Mouse (Mus musculus): Measurements from ENCODE around the gene Hus1. TPM values are rescaled to one million over a fixed set of nuclear protein-coding genes. Genes with fewer than 3 reads are reported as not detected.

Hus1 gene
- polyA plus RNA-seq, 1 experiment from 2014 or later: 14.4 TPM

DNA sequence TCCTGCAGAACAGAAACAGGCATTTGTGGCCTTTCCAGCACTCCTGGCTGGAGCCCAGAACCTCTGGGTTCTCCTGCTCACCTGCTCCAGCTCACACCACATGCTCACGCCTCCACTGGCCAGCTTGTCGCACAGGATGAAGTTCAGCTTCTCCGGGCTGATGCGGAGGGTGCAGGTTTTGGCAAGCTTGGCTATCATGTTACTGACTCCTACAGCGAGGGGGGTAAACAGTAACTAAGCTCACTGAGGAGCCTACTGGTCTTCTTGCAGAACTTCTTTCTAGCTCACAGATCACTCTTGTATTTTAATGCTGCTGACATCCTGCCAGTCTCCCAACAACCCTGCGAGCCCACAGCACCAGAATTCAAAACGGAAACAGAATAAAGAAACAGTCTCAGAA lies 575 bp downstream of the Hus1 start:
- H3K27me3 ChIP-seq (ENCODE audit: control insufficient read depth, insufficient read depth, low read length): no peaks in the 10 kb centered on the region
- H3K4me2 ChIP-seq (ENCODE audit: low read depth, low read length): peak overlapping the region; percentile 65
- H3K4me1 ChIP-seq (ENCODE audit: control insufficient read depth, insufficient read depth, low read length): no peaks in the 10 kb centered on the region
- no peaks in the 10 kb centered on the region for H3K9me3 ChIP-seq (ENCODE audit: control insufficient read depth, low read length)
- H3K27ac ChIP-seq (ENCODE audit: low read depth, low read length): peak overlapping the region; percentile 69
- WGBS: 0% methylated on average over 7 of the region's 7 CpGs
- peaks cover 4% of the 10 kb centered on the region; the same call in 1 of the 2 replicates for H3K36me3 ChIP-seq (ENCODE audit: control insufficient read depth, insufficient read depth, low read length)
- peak overlapping the region; percentile 67 for H3K9ac ChIP-seq (replicated peaks; ENCODE audit: low read depth, low read length)
- H3K4me3 ChIP-seq (ENCODE audit: low read depth, low read length): peak overlapping the region; percentile 70
- ATAC-seq (ENCODE audit: low read depth): peak; percentile 52; the same call in 1 of the 2 replicates

DNA sequence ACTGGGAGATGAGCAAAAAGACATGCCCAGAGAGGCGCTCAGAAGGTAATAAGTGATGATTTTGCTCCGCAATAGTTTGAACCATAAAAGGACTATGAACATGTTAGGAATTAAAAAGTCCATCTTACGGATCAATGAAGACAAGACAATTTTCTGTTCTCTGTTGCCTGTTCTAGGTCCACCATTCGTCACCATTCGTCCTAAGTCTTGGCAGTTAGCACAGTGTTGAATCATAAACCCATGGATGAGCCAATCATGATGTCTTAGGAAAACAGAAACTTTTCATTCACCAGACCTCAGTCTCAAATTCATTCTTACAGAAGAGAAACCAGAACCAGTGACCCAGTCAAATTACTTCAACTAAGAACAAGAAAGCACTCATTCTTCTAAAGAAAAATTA lies 2.2 kb downstream of the Hus1 start:
- Histone ChIP-seq H3K4me1 (ENCODE audit: control insufficient read depth, insufficient read depth, low read length) (no peaks in the 10 kb centered on the region), H3K36me3 (ENCODE audit: control insufficient read depth, insufficient read depth, low read length) (peaks cover 13% of the 10 kb centered on the region; the same call in 1 of the 2 replicates), H3K27me3 (ENCODE audit: control insufficient read depth, insufficient read depth, low read length) (no peaks in the 10 kb centered on the region), H3K4me2 (ENCODE audit: low read depth, low read length) (no peak overlapping the region), H3K4me3 (ENCODE audit: low read depth, low read length) (no peak overlapping the region), H3K9ac (replicated peaks; ENCODE audit: low read depth, low read length) (no peak overlapping the region), H3K9me3 (ENCODE audit: control insufficient read depth, low read length) (no peaks in the 10 kb centered on the region), H3K27ac (ENCODE audit: low read depth, low read length) (no peak overlapping the region)
- ATAC-seq (ENCODE audit: low read depth): no peak
- WGBS: 94% methylated on average over 5 of the region's 5 CpGs

GRCm38 (mm10) chr11:8988084-8988483 lies 22.9 kb downstream of the Hus1 start:
- no peaks in the 10 kb centered on the region for H3K9me3 ChIP-seq (ENCODE audit: control insufficient read depth, low read length)
- no peak overlapping the region for H3K4me2 ChIP-seq (ENCODE audit: low read depth, low read length)
- 78% methylated on average over 4 of the region's 4 CpGs for WGBS
- ATAC-seq (ENCODE audit: low read depth): no peak
- peaks cover 7% of the 10 kb centered on the region for H3K36me3 ChIP-seq (ENCODE audit: control insufficient read depth, insufficient read depth, low read length)
- H3K4me3 ChIP-seq (ENCODE audit: low read depth, low read length): no peak overlapping the region
- no peak overlapping the region for H3K27ac ChIP-seq (ENCODE audit: low read depth, low read length)
- H3K27me3 ChIP-seq (ENCODE audit: control insufficient read depth, insufficient read depth, low read length): no peaks in the 10 kb centered on the region
- no peak overlapping the region for H3K9ac ChIP-seq (replicated peaks; ENCODE audit: low read depth, low read length)
- no peaks in the 10 kb centered on the region for H3K4me1 ChIP-seq (ENCODE audit: control insufficient read depth, insufficient read depth, low read length)

GRCm38 (mm10) chr11:8986058-8986457 lies 24.9 kb downstream of the Hus1 start:
- no peak for ATAC-seq (ENCODE audit: low read depth)
- H3K9ac ChIP-seq (replicated peaks; ENCODE audit: low read depth, low read length): no peak overlapping the region

DNA sequence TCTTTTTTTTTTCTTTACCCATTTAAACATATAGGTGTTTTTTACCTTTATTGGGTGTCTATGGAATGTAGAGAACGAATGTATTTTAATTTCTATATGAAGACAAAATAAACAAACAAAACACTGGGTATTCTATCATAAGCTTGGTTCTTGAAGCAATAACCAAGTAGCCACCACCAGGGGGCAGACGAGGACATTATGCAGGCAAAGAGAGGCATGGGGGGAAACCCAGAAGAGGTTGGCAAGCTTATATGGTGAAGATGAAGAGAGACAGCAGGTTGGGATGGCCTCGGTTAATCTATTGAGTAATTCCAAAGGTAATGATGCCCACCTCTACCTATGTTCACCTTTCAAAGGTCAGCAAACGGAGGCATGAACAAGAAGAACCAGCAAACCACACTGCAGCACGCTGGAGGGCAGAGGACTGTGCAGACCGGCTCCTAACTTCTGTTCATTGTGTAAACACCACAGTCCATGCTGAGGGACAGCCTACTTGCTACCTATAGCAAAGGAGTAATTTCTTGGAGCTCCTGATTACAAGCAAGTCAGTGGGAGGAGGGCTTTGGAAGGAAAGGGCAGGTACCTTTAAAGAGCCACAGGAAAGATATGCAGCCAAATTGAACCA lies 27.6 kb downstream of the Hus1 start:
- H3K4me2 ChIP-seq (ENCODE audit: low read depth, low read length): no peak overlapping the region

More at GRCm38 (mm10) chr11:8986058-8986457, 24.9 kb downstream of the Hus1 start:
- Histone ChIP-seq H3K4me1 (ENCODE audit: control insufficient read depth, insufficient read depth, low read length) (no peaks in the 10 kb centered on the region), H3K9me3 (ENCODE audit: control insufficient read depth, low read length) (no peaks in the 10 kb centered on the region), H3K4me2 (ENCODE audit: low read depth, low read length) (no peak overlapping the region), H3K27ac (ENCODE audit: low read depth, low read length) (no peak overlapping the region), H3K4me3 (ENCODE audit: low read depth, low read length) (no peak overlapping the region), H3K36me3 (ENCODE audit: control insufficient read depth, insufficient read depth, low read length) (peaks cover 2% of the 10 kb centered on the region), H3K27me3 (ENCODE audit: control insufficient read depth, insufficient read depth, low read length) (no peaks in the 10 kb centered on the region)

GRCm38 (mm10) chr11:8978154-8978553 lies 32.8 kb downstream of the Hus1 start:
- no peak for ATAC-seq (ENCODE audit: low read depth)
- Histone ChIP-seq H3K9me3 (ENCODE audit: control insufficient read depth, low read length) (no peaks in the 10 kb centered on the region), H3K36me3 (ENCODE audit: control insufficient read depth, insufficient read depth, low read length) (no peaks in the 10 kb centered on the region), H3K9ac (replicated peaks; ENCODE audit: low read depth, low read length) (no peak overlapping the region), H3K4me1 (ENCODE audit: control insufficient read depth, insufficient read depth, low read length) (no peaks in the 10 kb centered on the region), H3K4me3 (ENCODE audit: low read depth, low read length) (no peak overlapping the region), H3K4me2 (ENCODE audit: low read depth, low read length) (no peak overlapping the region), H3K27me3 (ENCODE audit: control insufficient read depth, insufficient read depth, low read length) (no peaks in the 10 kb centered on the region), H3K27ac (ENCODE audit: low read depth, low read length) (no peak overlapping the region)
- WGBS: 91% methylated on average over 4 of the region's 4 CpGs

More for the DNA sequence above, 27.6 kb downstream of the Hus1 start:
- H3K36me3 ChIP-seq (ENCODE audit: control insufficient read depth, insufficient read depth, low read length): no peaks in the 10 kb centered on the region
- peak; percentile 48; the same call in 1 of the 2 replicates for ATAC-seq (ENCODE audit: low read depth)
- H3K27me3 ChIP-seq (ENCODE audit: control insufficient read depth, insufficient read depth, low read length): no peaks in the 10 kb centered on the region
- no peaks in the 10 kb centered on the region for H3K4me1 ChIP-seq (ENCODE audit: control insufficient read depth, insufficient read depth, low read length)
- 46% methylated on average over 6 of the region's 6 CpGs for WGBS
- H3K9me3 ChIP-seq (ENCODE audit: control insufficient read depth, low read length): no peaks in the 10 kb centered on the region
- no peak overlapping the region for H3K4me3 ChIP-seq (ENCODE audit: low read depth, low read length)
- H3K9ac ChIP-seq (replicated peaks; ENCODE audit: low read depth, low read length): no peak overlapping the region
- no peak overlapping the region for H3K27ac ChIP-seq (ENCODE audit: low read depth, low read length)

- no peak within 1 kb of the TSS for H3K27ac ChIP-seq (ENCODE audit: low read depth, low read length)
- H3K4me2 ChIP-seq (ENCODE audit: low read depth, low read length): no peak within 1 kb of the TSS
- H3K9me3 ChIP-seq (ENCODE audit: control insufficient read depth, low read length): no peaks in the 10 kb centered on the region
- 68% methylated on average over 3 of the region's 3 CpGs for WGBS
- H3K4me1 ChIP-seq (ENCODE audit: control insufficient read depth, insufficient read depth, low read length): no peaks in the 10 kb centered on the region
- no peak within 1 kb of the TSS for H3K4me3 ChIP-seq (ENCODE audit: low read depth, low read length)
- H3K36me3 ChIP-seq (ENCODE audit: control insufficient read depth, insufficient read depth, low read length): no peaks in the 10 kb centered on the region
- no peak for ATAC-seq (ENCODE audit: low read depth)
- H3K27me3 ChIP-seq (ENCODE audit: control insufficient read depth, insufficient read depth, low read length): no peaks in the 10 kb centered on the region
- H3K9ac ChIP-seq (replicated peaks; ENCODE audit: low read depth, low read length): no peak within 1 kb of the TSS
Observed at GRCm38 (mm10) chr11:8973166-8973565, 37.8 kb downstream of the Hus1 start, which contains the start of gene Pkd1l1. Gene Pkd1l1, minus strand, starts transcription at chr11:8973266.

DNA sequence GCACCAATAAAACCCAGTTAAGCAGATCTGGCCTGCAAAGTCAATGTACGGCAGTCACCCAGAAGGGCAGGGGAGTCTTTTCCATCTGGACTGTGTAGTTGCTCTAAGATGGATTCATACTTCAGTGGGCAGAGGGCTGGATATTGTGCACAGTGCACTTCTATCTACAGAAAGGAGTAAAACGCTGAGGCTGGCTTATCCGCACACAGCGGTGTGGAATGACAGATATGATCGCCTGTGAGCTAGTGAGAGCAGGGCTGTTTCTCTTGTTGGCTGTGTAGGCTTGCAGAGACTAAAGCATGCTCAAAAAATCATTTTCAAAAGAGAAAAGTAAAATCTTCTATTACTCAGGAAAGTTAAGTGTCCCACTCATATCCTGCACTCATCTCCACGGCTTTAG lies 38.9 kb downstream of the Hus1 start:
- no peaks in the 10 kb centered on the region for H3K4me1 ChIP-seq (ENCODE audit: control insufficient read depth, insufficient read depth, low read length)
- H3K4me2 ChIP-seq (ENCODE audit: low read depth, low read length): no peak overlapping the region
- WGBS: 90% methylated on average over 6 of the region's 6 CpGs
- no peak for ATAC-seq (ENCODE audit: low read depth)
- no peak overlapping the region for H3K4me3 ChIP-seq (ENCODE audit: low read depth, low read length)
- no peaks in the 10 kb centered on the region for H3K27me3 ChIP-seq (ENCODE audit: control insufficient read depth, insufficient read depth, low read length)
- no peak overlapping the region for H3K9ac ChIP-seq (replicated peaks; ENCODE audit: low read depth, low read length)
- no peaks in the 10 kb centered on the region for H3K9me3 ChIP-seq (ENCODE audit: control insufficient read depth, low read length)
- H3K36me3 ChIP-seq (ENCODE audit: control insufficient read depth, insufficient read depth, low read length): no peaks in the 10 kb centered on the region
- no peak overlapping the region for H3K27ac ChIP-seq (ENCODE audit: low read depth, low read length)

- no peaks in the 10 kb centered on the region for H3K9me3 ChIP-seq (ENCODE audit: control insufficient read depth, low read length)
- H3K4me2 ChIP-seq (ENCODE audit: low read depth, low read length): no peak overlapping the region
- 73% methylated on average over 9 of the region's 9 CpGs for WGBS
- ATAC-seq (ENCODE audit: low read depth): no peak
- H3K27ac ChIP-seq (ENCODE audit: low read depth, low read length): no peak overlapping the region
- H3K27me3 ChIP-seq (ENCODE audit: control insufficient read depth, insufficient read depth, low read length): no peaks in the 10 kb centered on the region
- H3K36me3 ChIP-seq (ENCODE audit: control insufficient read depth, insufficient read depth, low read length): no peaks in the 10 kb centered on the region
- H3K4me3 ChIP-seq (ENCODE audit: low read depth, low read length): no peak overlapping the region
- no peak overlapping the region for H3K9ac ChIP-seq (replicated peaks; ENCODE audit: low read depth, low read length)
- no peaks in the 10 kb centered on the region for H3K4me1 ChIP-seq (ENCODE audit: control insufficient read depth, insufficient read depth, low read length)
Observed at GRCm38 (mm10) chr11:8970509-8970908, 40.5 kb downstream of the Hus1 start.
